ENCODE assay signal across 28 mouse cellular contexts in the genomic region with DNA sequence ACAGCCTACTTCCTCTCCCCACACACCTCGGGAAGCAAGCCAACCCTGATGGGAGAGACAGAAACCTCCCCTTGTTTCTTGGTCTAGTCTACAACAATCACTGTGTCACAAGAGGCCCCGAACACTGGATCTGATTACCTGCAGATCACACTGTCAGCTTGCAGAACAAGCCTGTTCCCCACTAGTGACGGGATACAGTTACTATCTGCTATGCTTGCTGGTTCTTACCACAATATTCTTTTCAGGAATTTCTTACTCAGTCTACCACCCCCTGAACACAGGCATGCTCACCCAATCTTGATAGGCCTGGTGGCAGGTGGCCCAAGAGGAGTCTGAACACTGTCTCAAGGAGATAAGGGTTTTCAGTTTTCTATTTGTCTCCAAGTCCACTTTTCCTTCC. TPM values are rescaled to one million over a fixed set of nuclear protein-coding genes. Genes with fewer than 3 reads are reported as not detected.
DNase-seq lines count a peak whose midpoint lies in the region; ATAC-seq and TF ChIP-seq lines count a peak whose summit lies in the region.
"Had no signal": no experiment of that assay in that cellular context is flagged by ENCODE, and none has a peak within 500 bp of the region (broad histone marks: within the 10 kb centered on the region; RNA-seq: fewer than 3 reads in every experiment).

No protein-coding gene starts in this region.

- H3K9ac ChIP-seq in intestine, postnatal 0 days (ENCODE audit: low read depth, low read length): no peak overlapping the region
- H3K9ac ChIP-seq in liver, embryonic 14.5 days (replicated peaks): no peak overlapping the region
- H3K9ac ChIP-seq: embryonic facial prominence, embryonic 12.5 days; heart, embryonic 15.5 days; hindbrain, embryonic 12.5 days; limb, embryonic 13.5 days; stomach, embryonic 15.5 days had no signal

- H3K27ac ChIP-seq in intestine, postnatal 0 days (ENCODE audit: low read depth, low read length): peak overlapping the region; percentile 46; the same call in 1 of the 2 replicates
- H3K27ac ChIP-seq in liver, embryonic 14.5 days: no peak overlapping the region
- H3K27ac ChIP-seq: embryonic facial prominence, embryonic 12.5 days; heart, embryonic 10.5 days; heart, embryonic 15.5 days; hindbrain, embryonic 12.5 days; hindbrain, postnatal 0 days; left cerebral cortex, adult 2 months; limb, embryonic 13.5 days; stomach, embryonic 15.5 days had no signal

- intact Hi-C loops in left cerebral cortex, postnatal 36 days (cut with DNase I): no loop called here

- 37% methylated on average over 3 of the region's 3 CpGs for WGBS in intestine, postnatal 0 days
- WGBS in liver, embryonic 14.5 days (ENCODE audit: insufficient replicate concordance): 14% methylated on average over 3 of the region's 3 CpGs

- peak; percentile 55 for DNase-seq in testis, postnatal 10 days (ENCODE audit: low spot score)
- no peak for DNase-seq in testis, postnatal 14 days (ENCODE audit: low spot score)
- DNase-seq in liver, embryonic 14.5 days (ENCODE audit: low read depth in 3 of 3, low spot score in 3 of 3): no peak
- no peak for DNase-seq in layer of hippocampus, adult 18-20 months (ENCODE audit: low spot score in 2 of 2)
- no peak for DNase-seq in left cerebral cortex, postnatal 36 days (ENCODE audit: low spot score in 2 of 2)
- no peak for DNase-seq in urinary bladder, postnatal 36 days (ENCODE audit: low spot score in 2 of 2)
- DNase-seq: adrenal gland, adult 8-10 months; cerebellum, adult 8-10 months; cerebellum, postnatal 25 days; gastrocnemius, postnatal 14 days; kidney, adult 11 months; kidney, postnatal 14 days; lung, adult 2 months; lung, postnatal 14 days; thymus, adult 18-20 months; thymus, postnatal 36 days had no signal

- H3K4me1 ChIP-seq in intestine, postnatal 0 days (replicated peaks; ENCODE audit: control insufficient read depth, insufficient read depth, low read length): peaks cover 3% of the 10 kb centered on the region; the same call in 1 of the 2 replicates
- H3K4me1 ChIP-seq in liver, embryonic 14.5 days (replicated peaks; ENCODE audit: control insufficient read depth in 2 of 2, insufficient read depth in 2 of 2, low read length in 1 of 2): peaks cover 11 to 18% of the 10 kb centered on the region in 2 experiments
- H3K4me1 ChIP-seq: embryonic facial prominence, embryonic 12.5 days; heart, embryonic 10.5 days; heart, embryonic 15.5 days; hindbrain, embryonic 12.5 days; stomach, embryonic 15.5 days had no signal

- no peaks in the 10 kb centered on the region for H3K9me3 ChIP-seq in intestine, postnatal 0 days (ENCODE audit: control insufficient read depth)
- H3K9me3 ChIP-seq in liver, embryonic 14.5 days (ENCODE audit: control insufficient read depth, low read length): no peaks in the 10 kb centered on the region
- H3K9me3 ChIP-seq: embryonic facial prominence, embryonic 12.5 days; heart, embryonic 10.5 days; heart, embryonic 15.5 days; hindbrain, embryonic 12.5 days; limb, embryonic 13.5 days; stomach, embryonic 15.5 days had no signal

- H3K27me3 ChIP-seq in intestine, postnatal 0 days (replicated peaks; ENCODE audit: control insufficient read depth, insufficient read depth, low read length): no peaks in the 10 kb centered on the region
- H3K27me3 ChIP-seq in liver, embryonic 14.5 days (ENCODE audit: control insufficient read depth, insufficient read depth, low read length): no peaks in the 10 kb centered on the region
- H3K27me3 ChIP-seq: embryonic facial prominence, embryonic 12.5 days; heart, embryonic 15.5 days; hindbrain, embryonic 12.5 days; limb, embryonic 13.5 days; stomach, embryonic 15.5 days had no signal

- no peak overlapping the region for H3K4me3 ChIP-seq in intestine, postnatal 0 days (ENCODE audit: low read depth, low read length)
- no peak overlapping the region for H3K4me3 ChIP-seq in liver, embryonic 14.5 days (ENCODE audit: insufficient read depth in 1 of 2, low read depth in 2 of 2, low read length in 2 of 2)
- H3K4me3 ChIP-seq: embryonic facial prominence, embryonic 12.5 days; heart, embryonic 10.5 days; heart, embryonic 15.5 days; hindbrain, embryonic 12.5 days; left cerebral cortex, adult 2 months; limb, embryonic 13.5 days; stomach, embryonic 15.5 days had no signal

- no peak for TF ChIP-seq CTCF in intestine, postnatal 0 days (IDR thresholded peaks at IDR 0.05; ENCODE audit: low read depth)
- TF ChIP-seq CTCF in liver, embryonic 14.5 days (IDR thresholded peaks at IDR 0.05; ENCODE audit: low read depth): no peak

- no peak overlapping the region for H3K4me2 ChIP-seq in intestine, postnatal 0 days (replicated peaks; ENCODE audit: low read depth)
- no peak overlapping the region for H3K4me2 ChIP-seq in liver, embryonic 14.5 days (ENCODE audit: low read depth)
- H3K4me2 ChIP-seq: embryonic facial prominence, embryonic 12.5 days; heart, embryonic 15.5 days; hindbrain, embryonic 12.5 days; limb, embryonic 13.5 days; midbrain, embryonic 11.5 days; stomach, embryonic 15.5 days had no signal

- ATAC-seq in intestine, postnatal 0 days: peak; percentile 77
- peak; percentile 82 for ATAC-seq in liver, embryonic 14.5 days (ENCODE audit: insufficient read depth)
- peak; percentile 76 for ATAC-seq in megakaryocyte-erythroid progenitor cell, adult 5-6 weeks (replicated peaks; ENCODE audit: low FRiP score, low TSS enrichment, poor library complexity, severe bottlenecking)
- ATAC-seq: CD4-positive, CD25-positive, alpha-beta regulatory T cell, adult 4 months; hindbrain, postnatal 0 days had no signal

- H3K36me3 ChIP-seq in intestine, postnatal 0 days (ENCODE audit: control insufficient read depth, insufficient read depth): no peaks in the 10 kb centered on the region
- H3K36me3 ChIP-seq in liver, embryonic 14.5 days (replicated peaks; ENCODE audit: control insufficient read depth, insufficient read depth, low read depth): no peaks in the 10 kb centered on the region
- H3K36me3 ChIP-seq: embryonic facial prominence, embryonic 12.5 days; heart, embryonic 10.5 days; heart, embryonic 15.5 days; hindbrain, embryonic 12.5 days; limb, embryonic 13.5 days; stomach, embryonic 15.5 days had no signal

- TF ChIP-seq EP300 in liver, embryonic 14.5 days (IDR thresholded peaks at IDR 0.05; ENCODE audit: low read depth): peak; percentile 37; the same call in 1 of the 2 replicates

RNA-seq across cellular contexts. Expression of a gene that starts 15.8 kb away (rescaled TPM):
- polyA plus RNA-seq in intestine, postnatal 0 days (2015; fragmentation: Nextera tagmentation; extraction: Ambion mirVana): 110 and 112 TPM in 2 replicates
- 13.6 and 19.4 TPM in 2 replicates for polyA plus RNA-seq in liver, embryonic 14.5 days (2012; rRNA removed)
- 26.4 and 31.2 TPM in 2 replicates for polyA plus RNA-seq in liver, embryonic 14.5 days (2014; fragmentation: Nextera tagmentation; extraction: Ambion mirVana)
- 35.4 and 52.2 TPM in 2 replicates for total RNA-seq in megakaryocyte-erythroid progenitor cell, adult 5-6 weeks (2014; fragmentation: Nextera tagmentation)
- total RNA-seq in megakaryocyte-erythroid progenitor cell, adult 5-6 weeks (2017): 41.9 and 50.5 TPM in 2 replicates
- 10 to 100 TPM; 49.9 to 56.0 TPM for total RNA-seq in layer of hippocampus, adult 18-20 months (2021)
- 10 to 100 TPM; 61.8 to 75.2 TPM for total RNA-seq in left cerebral cortex, postnatal 36 days (2021)
